Mouse (Mus musculus): ENCODE data around the gene Olfr1277. TPM values are rescaled to one million over a fixed set of nuclear protein-coding genes. Genes with fewer than 3 reads are reported as not detected.

The Olfr1277 gene
- polyA plus RNA-seq (2017; shearing (Covaris generic)) = not detected

DNA sequence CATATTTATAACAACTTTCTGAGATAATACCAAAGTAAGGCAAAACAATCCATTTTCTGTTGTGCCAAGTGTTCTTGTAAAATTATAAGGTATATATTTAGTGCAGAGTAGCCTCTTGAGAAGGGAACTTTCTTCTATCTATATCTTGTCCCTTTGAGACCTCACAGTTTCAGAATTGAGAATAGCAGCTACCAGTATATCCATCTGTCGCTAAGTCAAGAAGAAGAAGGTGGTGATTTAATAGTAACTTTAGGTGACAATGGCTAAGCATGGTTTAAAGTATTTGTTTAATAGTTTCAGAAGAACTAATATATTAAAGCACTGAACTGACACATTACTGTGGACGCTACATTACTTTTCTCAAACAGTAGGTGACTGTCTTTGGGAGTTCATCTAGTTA lies at the start of gene Olfr1277:
Gene Olfr1277 (minus strand): TSS at position 101 of the 400 bp plus-strand sequence.
- no peak for ATAC-seq

DNA sequence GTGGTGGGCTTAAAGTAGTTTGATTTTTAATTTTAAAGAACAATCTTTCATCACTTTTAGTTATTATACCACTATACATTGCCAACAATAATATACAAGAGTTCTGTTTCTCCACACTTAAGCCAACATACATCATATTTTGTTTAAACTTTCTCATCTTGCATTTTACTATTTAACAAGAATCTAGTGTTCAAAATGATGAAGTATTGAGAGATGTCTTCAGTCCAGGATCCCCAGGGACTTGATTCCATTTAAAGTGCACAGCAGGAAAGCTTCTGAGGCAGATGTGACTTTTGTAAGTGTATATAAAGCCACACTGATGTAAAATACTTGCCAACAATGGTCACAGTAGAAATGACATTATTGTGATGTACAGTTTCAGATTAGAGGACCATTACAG lies 39.8 kb upstream of the Olfr1277 start, which contains the start of gene Olfr1280:
Gene Olfr1280 (plus strand): TSS at position 301 of the 400 bp plus-strand sequence.
- no peak for ATAC-seq

DNA sequence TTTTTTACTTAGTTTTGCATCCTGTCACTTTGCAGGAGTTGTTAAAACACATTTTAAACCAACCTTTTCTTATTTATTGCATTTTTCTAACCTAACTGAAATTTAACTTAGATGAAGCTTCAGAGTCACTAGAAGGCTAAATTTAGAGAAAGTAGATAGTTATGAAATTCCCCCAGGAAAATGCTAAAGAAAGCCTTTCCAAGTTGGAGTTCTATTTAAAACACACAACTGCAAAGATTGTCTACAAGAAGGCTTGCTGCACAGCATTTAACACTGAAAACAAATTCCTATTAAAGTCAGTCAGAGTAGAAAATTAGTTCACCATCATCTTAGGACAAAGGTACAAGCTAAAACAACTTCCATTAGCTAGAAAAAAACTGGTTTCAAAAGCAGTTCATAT lies 26.5 kb upstream of the Olfr1277 start, which contains the start of gene Olfr1279:
Gene Olfr1279 (plus strand): TSS at position 262 of the 400 bp plus-strand sequence.
- no peak for ATAC-seq

DNA sequence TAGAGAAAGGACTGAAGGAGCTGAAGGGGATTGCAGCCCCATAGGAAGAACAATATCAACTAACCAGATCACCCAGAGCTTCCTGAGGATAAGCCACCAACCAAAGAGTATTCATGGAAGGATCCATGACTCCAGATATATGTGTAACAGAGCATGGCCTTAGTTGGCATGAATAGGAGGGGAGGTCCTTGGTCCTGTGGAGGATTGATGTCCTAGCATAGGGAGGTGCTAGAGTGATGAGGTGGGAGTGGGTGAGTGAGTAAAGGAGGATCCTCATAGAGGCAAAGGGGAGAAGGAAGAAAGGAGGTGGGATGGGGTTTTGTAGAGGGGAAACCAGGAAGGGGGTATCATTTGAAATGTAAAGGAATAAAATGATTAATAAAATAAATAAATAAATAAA lies 24.6 kb upstream of the Olfr1277 start:
- ATAC-seq = no peak

DNA sequence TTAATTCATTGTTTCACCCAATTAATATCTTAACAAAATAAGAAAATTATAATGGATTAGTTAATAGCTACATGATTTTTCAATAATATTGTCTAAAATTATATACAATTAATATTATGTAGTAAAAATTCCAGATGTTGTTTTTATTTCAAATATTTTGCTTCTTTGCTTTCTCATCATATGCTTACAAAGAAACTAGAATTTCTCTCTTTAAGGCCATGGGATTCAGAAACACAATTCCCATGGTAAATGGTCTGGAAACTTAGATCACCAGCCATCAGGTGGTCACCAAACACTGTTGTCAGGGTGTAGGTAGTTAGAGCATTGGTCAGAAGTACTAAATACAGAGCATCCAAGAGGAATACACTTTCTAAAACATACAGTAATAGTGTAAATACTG lies 15.9 kb upstream of the Olfr1277 start, which contains the start of gene Olfr1278:
Gene Olfr1278 (plus strand): TSS at position 301 of the 400 bp plus-strand sequence.
- ATAC-seq = no peak

DNA sequence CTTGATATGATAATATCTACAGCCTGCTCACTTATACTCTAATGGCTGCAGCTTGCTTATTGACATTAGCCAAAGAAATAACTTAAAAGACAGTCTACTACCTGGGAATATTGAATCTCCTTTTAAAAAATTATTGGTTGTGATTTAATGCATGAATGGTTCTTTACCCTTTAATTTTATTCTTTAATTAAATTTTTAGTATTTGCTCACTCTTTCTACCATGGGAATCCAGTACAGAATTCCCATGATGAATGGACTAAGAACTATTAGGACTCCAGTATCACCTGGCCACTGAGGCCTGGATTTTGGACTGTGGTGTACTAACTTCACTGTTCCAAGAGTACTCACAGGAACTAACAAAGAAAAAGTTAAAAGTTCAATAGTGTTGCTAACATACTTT lies 19.7 kb downstream of the Olfr1277 start, which contains the start of gene Olfr1276:
Gene Olfr1276 (plus strand): TSS at position 301 of the 400 bp plus-strand sequence.
- no peak for ATAC-seq

DNA sequence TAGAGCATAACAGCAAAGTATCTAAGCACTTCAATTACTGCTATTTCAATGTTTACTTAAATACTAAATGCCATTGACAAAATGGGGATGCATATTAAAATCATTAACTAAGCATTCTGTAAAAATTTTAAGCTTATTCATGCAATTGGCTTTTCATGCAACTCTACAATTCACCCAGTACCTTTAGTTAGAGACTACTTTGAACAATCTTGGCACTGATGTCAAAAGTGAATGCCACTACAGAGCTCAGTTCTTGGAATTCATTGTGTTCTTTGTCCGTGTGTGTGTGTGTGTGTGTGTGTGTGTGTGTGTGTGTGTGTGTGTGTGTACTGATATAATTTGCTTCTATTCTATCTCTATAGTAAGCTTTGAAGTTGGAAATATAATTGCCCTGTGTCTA lies 38.7 kb downstream of the Olfr1277 start, which contains the start of gene Olfr1275:
Gene Olfr1275 (minus strand): TSS at position 101 of the 400 bp plus-strand sequence.
- no peak for ATAC-seq

DNA sequence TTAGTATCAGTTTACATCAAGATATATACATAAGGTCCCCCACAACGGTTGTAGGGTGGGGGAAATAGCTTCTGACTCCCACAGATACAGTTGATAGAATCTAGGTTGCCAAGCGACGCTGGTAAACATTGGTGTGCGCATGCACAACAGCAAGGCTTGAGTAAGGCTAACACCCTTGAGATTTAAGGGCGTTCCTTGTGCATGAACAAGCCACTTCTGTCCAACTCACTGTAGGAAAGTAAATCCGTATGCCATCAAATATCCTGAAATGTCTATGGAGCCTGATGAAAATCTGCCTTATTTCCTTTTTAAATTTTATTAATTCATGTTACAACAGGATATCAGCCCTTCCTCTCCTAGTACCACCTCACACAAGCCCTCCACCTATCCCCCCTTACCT lies 44.4 kb downstream of the Olfr1277 start, which contains the start of gene 4930430A15Rik:
Gene 4930430A15Rik (minus strand): TSS at position 101 of the 400 bp plus-strand sequence.
- no peak for ATAC-seq

Other genes starting within 250 kb of the Olfr1277 start
- gene Gm13941, start 168.1 kb downstream of the Olfr1277 start, polyA plus RNA-seq (2017; shearing (Covaris generic)) = not detected
- gene Gm15130, start 121.2 kb downstream of the Olfr1277 start, polyA plus RNA-seq (2017; shearing (Covaris generic)) = not detected
- not detected for gene 4930430A15Rik, start 44.5 kb downstream of the Olfr1277 start, polyA plus RNA-seq (2017; shearing (Covaris generic))
- gene Olfr1275, start 38.8 kb downstream of the Olfr1277 start, polyA plus RNA-seq (2017; shearing (Covaris generic)) = not detected
- not detected for gene Olfr1276, start 19.6 kb downstream of the Olfr1277 start, polyA plus RNA-seq (2017; shearing (Covaris generic))
- gene Olfr1278, start 16.0 kb upstream of the Olfr1277 start, polyA plus RNA-seq (2017; shearing (Covaris generic)) = not detected
- not detected for gene Olfr1279, start 26.5 kb upstream of the Olfr1277 start, polyA plus RNA-seq (2017; shearing (Covaris generic))
- not detected for gene Olfr1280, start 39.9 kb upstream of the Olfr1277 start, polyA plus RNA-seq (2017; shearing (Covaris generic))
- gene Olfr1281, start 52.4 kb upstream of the Olfr1277 start, polyA plus RNA-seq (2017; shearing (Covaris generic)) = not detected
- not detected for gene Olfr1282, start 62.0 kb upstream of the Olfr1277 start, polyA plus RNA-seq (2017; shearing (Covaris generic))
- gene Olfr1283, start 92.7 kb upstream of the Olfr1277 start, polyA plus RNA-seq (2017; shearing (Covaris generic)) = not detected
- gene Olfr1284, start 101.4 kb upstream of the Olfr1277 start, polyA plus RNA-seq (2017; shearing (Covaris generic)) = not detected
- not detected for gene Olfr1286, start 149.0 kb upstream of the Olfr1277 start, polyA plus RNA-seq (2017; shearing (Covaris generic))
- gene Olfr1287, start 175.0 kb upstream of the Olfr1277 start, polyA plus RNA-seq (2017; shearing (Covaris generic)) = not detected
- not detected for gene Olfr1288, start 200.0 kb upstream of the Olfr1277 start, polyA plus RNA-seq (2017; shearing (Covaris generic))
- not detected for gene Olfr1289, start 206.7 kb upstream of the Olfr1277 start, polyA plus RNA-seq (2017; shearing (Covaris generic))
- gene Olfr1290, start 219.7 kb upstream of the Olfr1277 start, polyA plus RNA-seq (2017; shearing (Covaris generic)) = not detected
- under 1 TPM in 1 of 2 experiments, not detected in 1; 0.16 TPM for gene Olfr1291-ps1, start 223.1 kb upstream of the Olfr1277 start, polyA plus RNA-seq (2017; shearing (Covaris generic))